Mouse (Mus musculus): ENCODE data around the gene Pla2g1b. TPM values are rescaled to one million over a fixed set of nuclear protein-coding genes. Genes with fewer than 3 reads are reported as not detected.
"Not testable (repeated sequence)": the region's sequence is repeated elsewhere in the genome, so short reads cannot be mapped to it uniquely, and the experiment has no call there.

The Pla2g1b gene
- not detected in 2 replicates for total RNA-seq (2015)
- not detected in 2 replicates for total RNA-seq (2017)

DNA sequence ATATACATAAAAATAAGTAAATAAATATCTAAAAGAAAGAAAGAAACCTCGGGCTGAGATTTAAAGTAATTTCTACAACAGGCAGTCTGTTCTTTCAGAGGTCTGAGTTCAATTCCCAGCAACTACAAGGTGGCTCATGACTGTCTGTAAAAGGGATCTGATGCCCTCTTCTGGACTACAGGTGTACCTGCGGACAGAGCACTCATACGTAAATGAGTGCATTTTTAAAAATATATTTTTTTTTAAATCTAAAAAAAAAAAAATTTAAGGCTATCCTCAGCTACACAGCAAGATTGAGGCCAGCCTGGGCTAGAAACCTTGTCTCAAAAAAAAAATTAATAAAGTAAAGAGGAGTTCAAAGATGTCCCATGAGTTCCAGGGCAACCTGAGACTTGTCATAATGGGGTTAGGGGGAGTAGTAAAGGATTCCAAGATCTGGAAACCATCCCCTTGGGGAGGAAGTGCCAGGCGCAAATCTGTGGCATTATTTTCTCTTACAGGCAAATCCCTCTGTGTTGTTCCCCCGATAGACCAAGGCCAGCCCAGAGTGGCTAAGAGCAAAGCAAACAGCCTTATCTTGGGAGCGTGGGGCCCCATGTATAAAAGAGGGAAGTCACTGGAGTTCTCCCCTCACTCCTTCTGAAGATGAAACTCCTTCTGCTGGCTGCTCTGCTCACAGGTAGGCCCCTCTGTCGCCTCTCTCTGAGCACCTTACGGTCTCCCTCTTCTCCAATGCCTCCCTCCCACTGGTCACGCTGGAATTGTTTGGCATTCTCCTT lies at the start of gene Pla2g1b:
Pla2g1b (plus strand) TSS at position 621 of the 779 bp plus-strand sequence.
- ATAC-seq (replicated peaks; ENCODE audit: poor library complexity): 0 out of 2 replicates have a peak, but pooled peaks have one; percentile 46

DNA sequence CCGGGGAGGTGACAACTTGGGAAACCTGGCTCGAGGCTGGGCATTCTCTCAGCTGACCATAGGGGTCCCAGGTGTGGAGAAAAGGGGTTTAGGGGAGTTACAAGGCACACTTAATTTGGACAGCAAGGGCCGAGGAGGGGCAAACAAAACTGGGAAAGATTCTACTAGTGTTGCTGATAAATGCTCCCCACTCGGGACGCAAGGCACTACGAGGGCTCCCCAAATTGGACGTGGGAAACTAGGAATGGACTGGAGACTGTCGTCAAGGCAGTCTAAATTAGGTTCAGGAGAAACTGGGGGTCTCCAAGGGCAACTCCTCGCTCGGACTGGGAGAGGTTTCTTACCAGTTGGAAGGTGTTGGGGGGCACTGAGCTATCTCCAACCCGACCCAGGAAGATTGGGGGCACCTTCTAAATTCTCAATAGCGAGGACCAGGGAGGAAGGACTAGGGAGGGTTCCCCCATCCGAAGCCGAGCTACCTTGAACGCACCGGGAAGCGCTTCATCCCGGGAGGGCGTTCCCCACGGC lies 37.2 kb upstream of the Pla2g1b start:
- no peak for ATAC-seq (replicated peaks; ENCODE audit: poor library complexity)

DNA sequence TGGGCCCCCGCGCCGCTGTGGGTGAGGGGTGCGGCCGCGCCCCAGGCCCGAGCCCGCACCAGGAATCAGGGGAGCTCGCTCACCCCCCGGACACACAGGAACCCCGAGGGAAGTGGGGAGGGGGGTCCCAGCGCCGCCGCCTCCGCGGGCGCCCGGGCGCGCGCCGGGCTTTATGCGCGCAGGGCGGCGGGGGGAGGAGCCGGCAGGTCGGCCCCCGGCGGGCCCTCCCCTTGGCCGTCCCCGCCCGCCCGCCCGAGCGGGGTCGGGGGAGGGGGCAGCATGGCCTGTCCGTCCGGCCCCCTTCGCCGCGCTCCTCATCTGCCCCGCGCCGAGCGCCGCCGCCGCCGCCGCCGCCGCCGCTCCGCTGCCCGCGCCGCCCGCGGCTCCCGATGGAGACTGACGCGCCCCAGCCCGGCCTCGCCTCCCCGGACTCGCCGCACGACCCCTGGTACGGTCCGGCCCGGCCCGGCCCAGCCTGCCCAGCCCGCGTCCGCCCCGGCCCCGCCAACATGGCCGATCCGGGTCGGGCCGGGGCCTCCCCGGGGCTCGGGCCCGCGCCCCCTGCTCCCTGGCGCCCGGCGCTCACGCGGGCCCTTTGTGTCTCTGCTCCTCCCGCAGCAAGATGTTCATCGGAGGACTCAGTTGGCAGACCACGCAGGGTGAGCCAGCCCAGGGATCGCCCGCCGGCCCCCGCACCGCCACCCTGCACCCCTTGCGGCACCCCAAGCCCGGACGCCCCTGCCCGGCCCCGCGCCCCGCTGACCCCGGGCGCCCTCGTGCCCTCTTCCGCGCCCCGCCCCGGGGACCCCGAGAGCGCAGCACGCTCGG lies 36.5 kb upstream of the Pla2g1b start, which contains the start of gene Msi1:
Msi1 (plus strand) TSS at position 241 of the 828 bp plus-strand sequence.
- no peak for ATAC-seq (replicated peaks; ENCODE audit: poor library complexity)

DNA sequence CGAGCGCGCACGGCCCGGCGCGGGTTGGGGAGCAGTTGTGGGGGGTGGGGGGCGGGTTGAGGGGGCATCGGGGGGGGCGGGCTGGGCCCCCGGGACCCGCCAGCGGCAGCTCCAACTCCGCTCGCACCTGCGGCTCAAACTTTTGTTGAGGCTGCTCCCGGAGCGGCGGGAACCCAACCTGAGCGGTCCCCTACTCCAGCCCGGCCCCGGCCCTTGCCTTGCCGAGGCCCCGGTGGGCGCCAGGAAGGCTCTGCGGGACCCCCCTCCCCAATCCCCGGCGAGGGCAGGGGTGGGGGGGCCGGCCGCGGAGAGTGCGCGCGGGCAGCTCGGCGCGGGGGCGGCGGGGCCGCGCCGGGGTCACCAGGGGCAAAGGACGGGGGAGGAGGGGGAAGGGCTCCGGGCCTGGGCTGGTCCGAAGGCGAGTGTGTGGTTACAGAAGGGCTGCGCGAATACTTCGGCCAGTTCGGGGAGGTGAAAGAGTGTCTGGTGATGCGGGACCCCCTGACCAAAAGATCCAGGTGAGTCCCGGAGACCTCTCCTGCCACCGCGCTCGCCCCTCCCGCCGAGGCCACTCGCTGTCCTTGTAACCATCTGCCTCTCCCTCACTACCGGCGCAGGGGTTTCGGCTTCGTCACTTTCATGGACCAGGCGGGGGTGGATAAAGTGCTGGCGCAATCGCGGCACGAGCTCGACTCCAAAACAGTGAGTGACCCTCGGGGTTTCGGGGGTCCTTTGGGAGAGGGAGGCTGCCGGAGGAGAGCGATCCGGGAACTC lies 35.7 kb upstream of the Pla2g1b start:
- no peak for ATAC-seq (replicated peaks; ENCODE audit: poor library complexity)

DNA sequence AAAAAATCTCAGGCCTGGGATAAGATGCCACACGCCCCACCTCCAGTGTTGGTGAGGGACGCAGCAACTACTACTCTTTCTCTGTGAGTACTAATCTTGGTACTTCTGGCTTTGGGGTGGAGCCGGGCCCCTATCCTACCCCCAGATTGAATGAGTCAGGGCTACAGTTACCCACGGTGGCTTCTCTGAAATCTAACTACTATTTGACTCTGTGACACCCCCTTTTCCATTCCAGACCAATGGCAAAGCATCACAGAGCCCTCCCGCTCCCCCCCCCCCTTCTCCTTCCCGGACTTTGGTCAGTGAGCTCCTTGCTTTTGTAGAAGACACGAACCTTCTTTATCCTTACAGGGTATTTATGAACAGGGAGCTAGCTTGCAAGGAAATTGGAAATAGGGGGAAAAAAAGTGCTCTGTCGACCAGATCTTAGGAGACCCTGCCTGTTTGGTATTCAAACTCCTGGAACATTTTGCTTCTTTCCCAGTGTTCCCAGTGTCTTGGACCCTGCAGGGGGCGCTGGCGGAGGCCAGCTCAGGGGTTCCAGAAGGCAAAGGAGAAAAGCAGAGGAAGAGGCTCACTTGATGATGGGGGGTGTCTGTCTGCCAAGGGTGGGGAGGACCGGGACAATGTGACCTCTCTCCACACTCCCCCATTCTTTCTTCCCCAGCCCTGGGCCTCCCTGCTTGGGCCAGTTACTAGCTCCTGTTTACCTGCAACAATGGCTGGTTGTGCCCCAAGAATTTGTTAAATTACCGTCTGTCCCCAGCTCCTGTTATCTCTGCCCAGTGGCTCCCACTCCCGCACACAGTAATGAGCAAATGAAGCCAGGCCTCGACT lies 34.8 kb upstream of the Pla2g1b start:
- no peak for ATAC-seq (replicated peaks; ENCODE audit: poor library complexity)

DNA sequence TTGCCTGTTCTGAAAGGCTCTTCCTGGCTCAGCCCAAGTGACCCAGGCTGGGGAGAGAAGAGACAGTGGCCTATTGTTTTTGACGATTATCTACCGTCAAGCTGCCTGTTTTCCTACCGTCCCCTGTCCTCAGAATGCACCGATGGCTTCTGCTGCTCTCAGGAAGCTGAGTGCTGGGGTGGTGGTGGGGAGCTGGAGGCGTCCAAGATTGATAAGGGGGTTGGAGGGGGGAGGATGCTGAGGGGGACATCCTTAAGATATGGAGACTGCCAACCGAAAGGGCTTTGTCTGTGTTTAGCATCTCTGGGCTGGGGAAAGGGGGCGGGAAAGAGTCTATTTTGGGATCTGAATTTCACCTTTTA lies 34.2 kb upstream of the Pla2g1b start:
- no peak for ATAC-seq (replicated peaks; ENCODE audit: poor library complexity)

DNA sequence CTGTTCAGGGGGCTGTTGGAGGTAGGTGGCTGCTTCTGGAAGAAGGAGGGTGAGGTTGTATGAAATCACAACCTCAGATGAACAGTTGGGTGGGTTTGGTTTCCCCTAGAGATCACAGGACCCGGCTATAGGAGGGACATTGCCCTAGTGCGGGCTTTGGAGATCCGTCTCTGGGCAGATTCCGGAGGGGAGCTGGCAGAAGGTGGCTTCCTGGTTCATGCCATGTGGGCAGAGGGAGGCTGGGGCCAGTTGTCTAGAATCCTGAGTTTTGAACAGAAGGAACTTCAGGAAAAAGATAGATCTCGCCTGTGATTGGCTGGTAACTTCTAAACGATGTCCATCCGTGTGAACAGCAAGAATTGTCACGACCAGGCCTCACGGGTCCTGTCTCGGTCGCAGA lies 33.7 kb upstream of the Pla2g1b start:
- no peak for ATAC-seq (replicated peaks; ENCODE audit: poor library complexity)

DNA sequence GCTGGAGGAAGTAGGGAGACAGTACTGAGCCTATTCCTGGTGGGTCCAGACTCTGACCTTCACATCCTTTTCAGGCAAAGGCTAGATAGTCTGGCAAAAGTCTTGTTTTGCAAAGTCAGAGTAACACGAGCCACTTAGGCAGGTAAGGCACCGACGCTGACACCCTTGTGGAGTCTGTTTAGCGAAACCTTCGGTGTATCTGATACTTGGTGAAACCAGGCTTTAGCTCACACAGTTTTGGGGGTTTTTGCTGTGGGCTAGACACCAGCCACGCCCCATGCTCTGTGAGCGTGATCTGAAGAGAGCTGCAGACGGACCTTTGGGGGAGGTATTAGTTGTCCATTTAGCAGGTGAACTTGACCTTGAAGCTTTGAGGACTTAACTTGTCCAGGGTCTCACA lies 32.9 kb upstream of the Pla2g1b start:
- no peak for ATAC-seq (replicated peaks; ENCODE audit: poor library complexity)

DNA sequence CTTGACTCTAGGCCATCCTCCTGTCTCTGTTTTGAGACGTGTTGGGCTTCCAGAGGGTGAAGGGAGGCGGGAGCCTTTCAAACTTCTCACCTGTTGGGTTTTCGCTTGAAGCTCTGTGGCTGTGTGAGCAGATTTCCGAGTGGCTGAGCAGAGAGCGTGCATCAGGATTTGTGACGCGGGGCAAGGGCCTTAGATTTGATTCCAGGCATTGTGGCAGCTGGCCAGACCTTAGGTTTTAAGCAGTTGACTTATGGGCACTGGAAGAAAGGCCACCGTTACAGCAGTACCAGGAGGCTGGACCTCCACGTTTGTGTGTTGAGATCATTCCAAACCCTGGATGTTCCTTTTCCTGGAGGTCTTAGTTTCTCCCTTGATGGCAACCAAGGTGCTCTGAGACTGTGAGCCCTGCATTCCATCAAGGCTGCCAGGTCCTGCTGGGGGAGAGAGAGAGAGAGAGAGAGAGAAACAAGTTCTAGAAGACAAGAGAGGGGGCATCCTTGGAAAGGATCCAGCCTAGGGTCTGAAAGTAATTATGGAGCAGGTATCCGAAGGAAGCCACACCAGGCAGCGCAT lies 31.7 kb upstream of the Pla2g1b start:
- no peak for ATAC-seq (replicated peaks; ENCODE audit: poor library complexity)

DNA sequence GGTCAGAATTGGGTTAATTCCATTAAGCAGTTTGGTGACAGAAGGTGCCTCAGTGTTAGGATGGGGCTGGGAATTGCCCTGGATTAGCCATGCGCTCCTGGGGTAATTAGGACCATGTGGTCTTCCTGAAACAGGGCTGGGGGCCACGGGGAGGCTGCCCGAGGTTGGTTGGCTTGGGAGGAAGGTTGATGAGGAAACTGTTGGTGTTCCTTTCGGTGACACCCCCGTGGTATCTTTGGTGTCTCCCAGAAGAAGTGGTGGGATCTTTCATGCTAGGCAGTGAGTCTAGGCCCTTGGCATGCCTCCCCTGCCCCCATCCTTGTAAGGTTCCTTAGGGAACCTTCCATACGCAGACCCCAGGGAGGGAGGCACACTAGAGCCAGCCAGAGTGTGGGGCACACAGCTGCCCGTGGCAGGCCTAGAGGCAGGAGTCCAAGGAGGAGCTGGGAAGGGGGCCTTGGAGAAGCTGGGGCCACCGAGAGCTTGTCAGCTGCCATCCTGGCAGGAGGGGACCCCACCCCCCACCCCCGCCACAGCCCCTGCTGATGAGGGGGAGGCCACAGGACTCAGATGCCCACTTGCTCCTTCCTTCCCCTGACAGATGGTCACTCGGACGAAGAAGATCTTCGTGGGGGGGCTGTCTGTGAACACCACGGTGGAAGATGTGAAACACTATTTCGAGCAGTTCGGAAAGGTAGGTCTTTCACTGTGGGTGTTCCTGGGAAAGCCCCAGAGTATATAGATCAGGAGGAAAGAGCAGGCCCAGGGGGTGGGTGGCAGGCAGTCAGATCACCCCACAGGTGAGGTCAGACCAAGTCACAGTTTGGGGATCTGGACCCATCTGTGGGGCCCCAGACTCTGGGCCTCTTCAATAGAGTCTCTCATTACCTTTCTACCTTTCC lies 31.0 kb upstream of the Pla2g1b start:
- ATAC-seq (replicated peaks; ENCODE audit: poor library complexity): no peak

DNA sequence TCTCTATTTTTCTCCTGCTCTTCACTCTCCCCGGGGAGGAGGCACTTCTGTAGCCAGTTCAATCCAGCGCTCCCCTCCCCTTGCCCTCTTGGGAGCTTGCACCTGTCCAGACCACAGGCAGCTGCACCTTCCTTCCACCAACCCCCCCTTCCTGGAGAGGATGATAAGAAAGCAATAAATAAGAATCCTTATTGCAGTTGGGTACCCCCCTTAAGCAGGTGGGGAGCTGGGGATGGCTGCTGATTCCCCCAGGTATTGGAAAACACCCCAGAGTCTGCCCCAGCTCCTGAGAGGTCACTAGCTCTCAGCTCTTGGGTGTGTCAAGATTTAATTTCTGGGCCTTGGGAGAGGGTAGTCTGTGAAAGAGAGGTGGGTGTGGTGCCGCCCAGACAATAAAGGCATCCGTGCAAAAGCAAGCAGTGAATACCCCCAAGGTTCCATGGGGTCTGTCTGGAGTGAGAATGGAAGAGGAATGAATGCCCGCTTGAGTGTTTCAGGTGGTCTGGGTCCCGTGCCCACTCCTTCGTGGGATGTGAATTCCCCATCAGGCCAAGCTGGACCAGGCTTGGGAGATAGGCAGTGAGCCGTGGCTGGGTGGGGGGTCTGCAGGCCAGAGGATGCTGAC lies 30.2 kb upstream of the Pla2g1b start:
- no peak for ATAC-seq (replicated peaks; ENCODE audit: poor library complexity)

DNA sequence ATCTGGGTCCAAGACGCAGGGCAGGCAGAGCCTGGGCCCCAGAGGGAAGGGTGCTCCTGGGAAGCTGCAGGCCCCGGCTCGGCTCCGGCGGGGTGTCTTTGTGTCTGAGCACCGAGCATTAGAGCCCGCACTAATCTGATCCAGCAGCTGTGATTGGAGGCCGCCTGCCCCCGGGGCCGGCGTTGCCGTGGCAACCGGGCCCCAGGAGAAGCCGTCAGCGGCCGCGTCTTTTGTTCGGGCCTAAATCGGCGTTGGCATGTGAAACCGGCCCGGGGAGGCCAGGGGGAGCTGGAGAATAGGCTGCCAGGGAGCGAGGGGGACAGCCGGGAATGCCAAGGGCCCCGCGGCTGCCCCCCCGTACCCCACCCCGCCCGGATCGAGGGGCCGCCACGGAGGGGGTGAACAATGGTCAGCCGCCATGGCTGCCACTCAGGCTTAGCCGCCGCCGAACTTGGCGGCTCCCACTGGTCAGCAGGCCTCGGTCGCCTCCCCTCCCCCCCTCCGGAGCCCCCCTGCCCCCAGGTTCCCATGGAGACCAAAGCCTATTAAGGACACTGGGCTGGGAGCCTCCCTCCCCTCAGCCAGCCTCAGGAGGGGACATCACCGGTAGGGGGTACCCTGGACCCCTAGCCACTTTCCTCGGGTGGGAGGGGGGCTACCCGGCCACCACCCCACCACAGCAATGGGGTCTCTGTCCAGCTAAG lies 29.5 kb upstream of the Pla2g1b start:
- no peak for ATAC-seq (replicated peaks; ENCODE audit: poor library complexity)

DNA sequence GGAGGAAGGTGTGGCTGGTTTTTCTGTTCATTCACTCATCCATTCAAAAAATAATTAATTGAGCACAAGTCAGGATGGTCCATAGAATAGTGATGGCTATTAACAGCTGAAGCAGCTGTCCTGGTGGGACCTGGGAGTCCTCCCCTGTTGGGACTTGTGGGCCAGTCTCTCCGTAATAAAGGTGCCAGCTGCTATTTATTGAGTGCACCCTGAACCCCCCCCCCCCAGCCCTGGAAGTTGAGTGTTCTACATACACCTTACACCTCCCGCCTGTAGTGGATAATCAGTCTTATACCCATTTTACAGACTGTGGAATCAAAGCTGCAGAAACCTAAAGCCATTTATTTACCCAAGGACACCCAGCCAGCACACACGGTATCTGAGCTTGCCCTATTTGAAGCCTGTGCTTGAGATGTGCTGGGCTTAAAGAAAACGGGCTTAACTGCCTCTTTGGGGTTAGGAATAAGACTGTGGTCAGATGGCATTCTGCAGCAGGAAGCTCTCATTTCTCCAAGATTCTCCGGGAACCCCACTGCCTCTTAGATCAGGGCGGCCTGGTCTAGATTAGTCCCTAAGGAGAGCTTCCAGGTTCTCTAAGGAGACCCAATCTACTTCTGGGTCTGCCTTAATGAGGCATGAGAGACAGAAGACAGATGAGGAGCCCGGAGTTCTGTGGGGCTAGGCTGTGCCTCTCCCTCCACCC lies 28.7 kb upstream of the Pla2g1b start:
- no peak for ATAC-seq (replicated peaks; ENCODE audit: poor library complexity)

DNA sequence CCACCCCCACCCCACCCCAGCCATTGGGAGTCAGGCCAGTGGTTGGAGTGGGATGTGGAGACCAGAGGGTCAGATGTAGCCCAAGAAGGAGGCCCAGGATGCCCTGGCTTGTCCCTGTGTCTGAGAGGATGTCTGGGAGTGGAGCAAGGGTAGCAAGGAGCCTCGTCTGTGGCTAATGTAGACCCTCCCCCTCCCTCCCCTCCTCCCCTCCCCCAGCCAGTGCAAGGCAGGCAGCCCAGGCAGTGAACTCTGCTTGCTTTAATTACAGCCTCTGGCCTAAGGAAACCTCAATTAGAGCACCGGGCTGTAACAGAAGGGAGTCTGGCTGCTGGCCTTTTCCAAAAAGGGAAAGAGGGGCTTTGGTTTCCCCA lies 28.1 kb upstream of the Pla2g1b start:
- no peak for ATAC-seq (replicated peaks; ENCODE audit: poor library complexity)

DNA sequence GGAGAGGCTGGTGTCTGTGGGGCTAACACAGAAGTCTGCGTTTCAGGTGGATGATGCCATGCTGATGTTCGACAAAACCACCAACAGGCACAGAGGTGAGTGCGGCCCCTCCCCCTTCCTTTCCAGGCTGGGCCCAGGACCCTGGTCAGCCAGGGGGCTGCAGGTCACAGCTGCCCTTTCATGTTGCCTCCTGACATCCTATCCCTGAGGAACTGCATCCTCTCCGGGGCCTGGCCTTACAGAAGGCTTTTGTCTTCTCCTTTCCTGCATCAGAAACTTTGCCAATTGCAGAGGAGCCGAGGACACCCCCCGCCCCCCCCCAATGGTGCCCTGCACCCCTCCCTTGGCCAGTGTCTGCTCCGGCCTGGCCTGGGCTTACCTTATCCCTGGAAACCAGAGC lies 27.4 kb upstream of the Pla2g1b start:
- ATAC-seq (replicated peaks; ENCODE audit: poor library complexity): no peak

DNA sequence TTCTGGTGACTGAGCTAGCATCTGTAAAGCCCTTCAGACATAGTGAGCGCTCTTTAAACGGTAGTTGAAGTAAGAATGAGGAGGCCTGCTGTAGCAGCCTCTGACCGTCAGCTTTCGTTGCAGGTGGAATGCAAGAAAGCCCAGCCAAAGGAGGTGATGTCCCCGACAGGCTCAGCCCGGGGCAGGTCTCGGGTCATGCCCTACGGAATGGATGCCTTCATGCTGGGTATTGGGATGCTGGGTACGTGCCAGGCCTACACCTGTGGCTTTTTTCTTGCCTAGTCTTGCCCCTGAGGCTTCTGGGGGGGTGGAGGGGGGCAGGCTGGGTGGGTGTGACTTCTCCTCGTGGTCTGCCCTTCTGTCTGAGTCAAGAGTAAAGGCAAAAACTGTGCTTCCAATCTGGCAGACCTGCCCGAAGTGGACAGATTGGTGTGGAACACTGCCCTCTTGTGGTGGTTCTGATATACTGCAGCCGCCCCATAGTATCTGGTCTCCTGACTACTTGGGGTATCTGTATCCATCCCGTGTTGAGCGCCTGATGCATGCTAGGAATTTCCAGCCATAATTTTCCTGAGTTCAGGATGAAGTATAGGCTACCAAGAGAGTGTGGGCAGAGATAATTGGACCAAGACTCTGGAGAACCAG lies 24.7 kb upstream of the Pla2g1b start:
- ATAC-seq (replicated peaks; ENCODE audit: poor library complexity): peak; percentile 92

DNA sequence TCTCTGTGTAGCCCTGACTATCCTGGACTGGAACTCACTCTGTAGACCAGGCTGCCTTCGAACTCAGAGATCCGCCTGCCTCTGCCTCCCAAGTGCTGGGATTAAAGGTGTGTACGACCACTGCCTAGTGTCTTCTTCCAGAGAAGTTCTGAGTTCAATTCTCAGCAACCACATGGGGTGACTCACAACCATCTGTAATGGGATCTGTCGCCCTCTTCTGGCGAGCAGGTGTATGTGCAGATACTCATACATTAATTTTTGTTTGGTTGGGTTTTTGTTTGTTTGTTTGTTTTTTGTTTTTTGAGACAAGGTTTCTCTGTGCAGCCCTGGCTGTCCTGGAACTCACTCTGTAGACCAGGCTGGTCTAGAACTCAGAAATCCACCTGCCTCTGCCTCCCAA lies 23.4 kb upstream of the Pla2g1b start:
- ATAC-seq (replicated peaks; ENCODE audit: poor library complexity): not testable (repeated sequence)

All from megakaryocyte progenitor cell, adult 5-6 weeks (primary cell).